Mouse (Mus musculus): ENCODE measurements around the gene Ankfy1. TPM values are rescaled to one million over a fixed set of nuclear protein-coding genes. Genes with fewer than 3 reads are reported as not detected.
A peak's percentile ranks its signal among the peaks of the same experiment; 100 is the strongest.
"Not testable (repeated sequence)": the region's sequence is repeated elsewhere in the genome, so short reads cannot be mapped to it uniquely, and the experiment has no call there.

Ankfy1 gene
- polyA plus RNA-seq (2012; rRNA removed), result 28.0 and 29.9 TPM in 2 replicates

- peak; percentile 93 to 97 for DNase-seq (ENCODE audit: extremely low spot score in 1 of 2, low spot score in 1 of 2)
These were observed at the start of gene Ankfy1 for GRCm38 (mm10) chr11:72689551-72690510. Gene Ankfy1 (plus strand): TSS chr11:72690006.

- DNase-seq (ENCODE audit: extremely low spot score in 1 of 2, low spot score in 1 of 2), result no peak
These were observed 47.1 kb upstream of the Ankfy1 start for GRCm38 (mm10) chr11:72642730-72643129.

- no peak for DNase-seq (ENCODE audit: extremely low spot score in 1 of 2, low spot score in 1 of 2)
These were observed 44.4 kb upstream of the Ankfy1 start for GRCm38 (mm10) chr11:72645386-72645785.

- DNase-seq (ENCODE audit: extremely low spot score in 1 of 2, low spot score in 1 of 2), result no peak
These were observed 39.5 kb upstream of the Ankfy1 start for GRCm38 (mm10) chr11:72650347-72650746.

GRCm38 (mm10) chr11:72659918-72660317 is 29.9 kb upstream of the Ankfy1 start:
- DNase-seq (ENCODE audit: extremely low spot score in 1 of 2, low spot score in 1 of 2), result no peak

GRCm38 (mm10) chr11:72660359-72660758 is 29.4 kb upstream of the Ankfy1 start:
- no peak for DNase-seq (ENCODE audit: extremely low spot score in 1 of 2, low spot score in 1 of 2)

- no peak for DNase-seq (ENCODE audit: extremely low spot score in 1 of 2, low spot score in 1 of 2)
These were observed 25.2 kb upstream of the Ankfy1 start for GRCm38 (mm10) chr11:72664641-72665040.

- no peak for DNase-seq (ENCODE audit: extremely low spot score in 1 of 2, low spot score in 1 of 2)
These were observed 19.2 kb upstream of the Ankfy1 start for GRCm38 (mm10) chr11:72670634-72671033.

- no peak for DNase-seq (ENCODE audit: extremely low spot score in 1 of 2, low spot score in 1 of 2)
These were observed 18.4 kb upstream of the Ankfy1 start for GRCm38 (mm10) chr11:72671294-72671988.

- no peak for DNase-seq (ENCODE audit: extremely low spot score in 1 of 2, low spot score in 1 of 2)
These were observed 17.4 kb upstream of the Ankfy1 start for GRCm38 (mm10) chr11:72672438-72672837.

- no peak for DNase-seq (ENCODE audit: extremely low spot score in 1 of 2, low spot score in 1 of 2)
These were observed 14.5 kb upstream of the Ankfy1 start for GRCm38 (mm10) chr11:72675280-72675679.

- no peak for DNase-seq (ENCODE audit: extremely low spot score in 1 of 2, low spot score in 1 of 2)
These were observed 9.1 kb upstream of the Ankfy1 start for GRCm38 (mm10) chr11:72680726-72681125.

- no peak for DNase-seq (ENCODE audit: extremely low spot score in 1 of 2, low spot score in 1 of 2)
These were observed 6.4 kb upstream of the Ankfy1 start for GRCm38 (mm10) chr11:72683402-72683801.

GRCm38 (mm10) chr11:72686697-72687096 is 3.1 kb upstream of the Ankfy1 start:
- DNase-seq (ENCODE audit: extremely low spot score in 1 of 2, low spot score in 1 of 2), result no peak

GRCm38 (mm10) chr11:72688242-72688641 is 1.6 kb upstream of the Ankfy1 start:
- no peak for DNase-seq (ENCODE audit: extremely low spot score in 1 of 2, low spot score in 1 of 2)

GRCm38 (mm10) chr11:72689115-72689514 is 691 bp upstream of the Ankfy1 start:
- no peak for DNase-seq (ENCODE audit: extremely low spot score in 1 of 2, low spot score in 1 of 2)

- DNase-seq (ENCODE audit: extremely low spot score in 1 of 2, low spot score in 1 of 2), result no peak
These were observed 2.5 kb downstream of the Ankfy1 start for GRCm38 (mm10) chr11:72692353-72692752.

GRCm38 (mm10) chr11:72695025-72695424 is 5.2 kb downstream of the Ankfy1 start:
- no peak for DNase-seq (ENCODE audit: extremely low spot score in 1 of 2, low spot score in 1 of 2)

- DNase-seq (ENCODE audit: extremely low spot score in 1 of 2, low spot score in 1 of 2), result no peak
These were observed 6.7 kb downstream of the Ankfy1 start for GRCm38 (mm10) chr11:72696368-72696971.

GRCm38 (mm10) chr11:72697323-72697722 is 7.5 kb downstream of the Ankfy1 start:
- DNase-seq (ENCODE audit: extremely low spot score in 1 of 2, low spot score in 1 of 2), result no peak

- DNase-seq (ENCODE audit: extremely low spot score in 1 of 2, low spot score in 1 of 2), result not testable (repeated sequence)
These were observed 15.3 kb downstream of the Ankfy1 start for GRCm38 (mm10) chr11:72705111-72705510.
